Mouse (Mus musculus) brain, embryonic 14.5 days (tissue): ENCODE data around the gene Tmem82.

Source experiments
- CTCF ChIP-seq: fragments of 200-500 bp; IDR thresholded peaks from 2 replicates; pipeline ENCODE4 v1.5.1; 2012; ENCODE audit warnings: inconsistent platforms, mild to moderate bottlenecking, moderate library complexity, borderline replicate concordance; ENCODE audit not compliant: insufficient read depth, insufficient read length; ENCODE audit errors: extremely low read depth
- POLR2A ChIP-seq: fragments of 200-500 bp; IDR thresholded peaks from 2 replicates; pipeline ENCODE4 v1.6.1; 2012; ENCODE audit warnings: mild to moderate bottlenecking, inconsistent platforms, borderline replicate concordance; ENCODE audit not compliant: poor library complexity, insufficient read depth, insufficient read length, severe bottlenecking; ENCODE audit errors: extremely low read depth

DNA sequence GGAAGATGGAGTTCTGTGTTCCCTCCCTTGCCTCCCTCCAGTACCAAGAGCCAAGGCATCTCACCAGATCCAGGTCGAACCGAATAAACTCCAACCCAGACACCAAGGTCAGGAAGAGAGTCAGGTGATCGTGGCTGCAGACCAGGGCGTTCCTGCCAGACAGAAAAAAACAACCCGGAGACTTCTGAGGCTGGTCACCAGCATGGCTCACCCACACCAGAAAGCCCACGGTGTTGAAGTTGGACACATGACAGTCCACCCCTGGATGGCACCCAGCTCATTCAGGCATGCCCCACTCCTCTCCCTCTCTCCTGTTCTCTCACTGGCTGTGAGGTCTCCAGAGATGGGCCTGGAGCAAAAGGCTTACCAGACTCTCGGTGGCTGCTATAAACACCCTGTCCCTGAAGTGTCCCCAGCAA is 22.9 kb upstream of the Tmem82 start:
- TF ChIP-seq POLR2A, result no peak
- no peak for TF ChIP-seq CTCF
